Mouse (Mus musculus) heart, embryonic 15.5 days (tissue): ENCODE data around the gene Foxo3. TPM values are rescaled to one million over a fixed set of nuclear protein-coding genes. Genes with fewer than 3 reads are reported as not detected.
A peak's percentile ranks its signal among the peaks of the same experiment; 100 is the strongest.

ENCODE experiments used
- ATAC-seq: fragments of 200-750 bp; cut with Nextera tagmentation; replicated peaks from 2 replicates; pipeline ENCODE4 v1.8.0; 2017; ENCODE audit warnings: low read depth, moderate TSS enrichment; ENCODE audit not compliant: insufficient number of reproducible peaks, insufficient read depth, low FRiP score
- H3K27ac ChIP-seq: fragments of 300-500 bp; sonication (generic); 2 replicates; pipeline ENCODE4 v1.5.1; 2015; ENCODE audit warnings: mild to moderate bottlenecking, inconsistent platforms
- H3K27me3 ChIP-seq: fragments of 300-500 bp; sonication (generic); 2 replicates; pipeline ENCODE4 v1.6.1; 2015; ENCODE audit warnings: inconsistent platforms
- H3K36me3 ChIP-seq: fragments of 300-500 bp; sonication (generic); 2 replicates; pipeline ENCODE4 v1.6.1; 2015; ENCODE audit warnings: mild to moderate bottlenecking, inconsistent platforms
- H3K4me1 ChIP-seq: fragments of 300-500 bp; sonication (generic); replicated peaks from 2 replicates; pipeline ENCODE4 v1.6.1; 2015; ENCODE audit warnings: inconsistent platforms
- H3K4me2 ChIP-seq: fragments of 300-500 bp; sonication (generic); 2 replicates; pipeline ENCODE4 v1.6.1; 2015; ENCODE audit warnings: inconsistent platforms, mild to moderate bottlenecking, moderate library complexity
- H3K4me3 ChIP-seq: fragments of 300-500 bp; sonication (generic); 2 replicates; pipeline ENCODE4 v1.5.1; 2015; ENCODE audit warnings: mild to moderate bottlenecking, inconsistent platforms
- H3K9ac ChIP-seq: fragments of 300-500 bp; sonication (generic); 2 replicates; pipeline ENCODE4 v1.6.1; 2015; ENCODE audit warnings: mild to moderate bottlenecking, inconsistent platforms
- H3K9me3 ChIP-seq: fragments of 300-500 bp; sonication (generic); replicated peaks from 2 replicates; pipeline ENCODE4 v1.6.1; 2016; ENCODE audit warnings: inconsistent platforms
- WGBS: fragments of 180-500 bp; shearing (Covaris S2); methylation state at CpG from one replicate; pipeline ENCODE4 v1.1.7; 2015; ENCODE audit warnings: mixed read lengths; 5-methylcytosine and 5-hydroxymethylcytosine counted together
- polyA plus RNA-seq: library from polyadenylated mRNA; unstranded; fragments of >200 nt; fragmentation: Nextera tagmentation; extraction: Ambion mirVana; gene quantifications from 2 replicates; pipeline ENCODE4 v1.2.1, GENCODE M21; 2015

Gene Foxo3
- polyA plus RNA-seq, 1 experiment from 2014 or later: 5.7 TPM

DNA sequence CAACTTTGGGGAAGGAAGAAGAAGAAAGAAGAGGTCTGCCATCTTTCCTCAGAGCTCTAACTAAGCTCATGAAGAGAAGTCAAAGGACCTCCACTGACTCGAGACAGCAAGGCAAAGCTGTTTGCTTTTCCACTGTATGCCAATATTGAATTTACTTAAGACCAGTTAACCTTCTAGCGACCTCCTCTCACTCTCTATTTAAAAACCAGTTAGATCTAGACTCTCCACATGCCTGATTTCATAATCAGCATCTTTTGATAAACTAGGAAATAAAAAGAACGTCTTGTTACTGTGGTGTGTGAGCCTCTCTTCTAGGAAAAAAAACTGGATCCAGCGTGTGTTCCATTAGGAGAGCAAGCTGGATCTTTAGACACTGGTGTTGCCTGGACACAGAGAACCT lies 28.4 kb downstream of the Foxo3 start:
- no peak overlapping the region for H3K9ac ChIP-seq
- no peaks in the 10 kb centered on the region for H3K9me3 ChIP-seq
- peak overlapping the region; percentile 67 for H3K27ac ChIP-seq
- H3K4me2 ChIP-seq: no peak overlapping the region
- WGBS: 43% methylated on average over 4 of the region's 4 CpGs
- ATAC-seq: no peak
- H3K36me3 ChIP-seq: no peaks in the 10 kb centered on the region
- H3K4me3 ChIP-seq: no peak overlapping the region
- H3K4me1 ChIP-seq: peaks cover 79% of the 10 kb centered on the region
- H3K27me3 ChIP-seq: no peaks in the 10 kb centered on the region

DNA sequence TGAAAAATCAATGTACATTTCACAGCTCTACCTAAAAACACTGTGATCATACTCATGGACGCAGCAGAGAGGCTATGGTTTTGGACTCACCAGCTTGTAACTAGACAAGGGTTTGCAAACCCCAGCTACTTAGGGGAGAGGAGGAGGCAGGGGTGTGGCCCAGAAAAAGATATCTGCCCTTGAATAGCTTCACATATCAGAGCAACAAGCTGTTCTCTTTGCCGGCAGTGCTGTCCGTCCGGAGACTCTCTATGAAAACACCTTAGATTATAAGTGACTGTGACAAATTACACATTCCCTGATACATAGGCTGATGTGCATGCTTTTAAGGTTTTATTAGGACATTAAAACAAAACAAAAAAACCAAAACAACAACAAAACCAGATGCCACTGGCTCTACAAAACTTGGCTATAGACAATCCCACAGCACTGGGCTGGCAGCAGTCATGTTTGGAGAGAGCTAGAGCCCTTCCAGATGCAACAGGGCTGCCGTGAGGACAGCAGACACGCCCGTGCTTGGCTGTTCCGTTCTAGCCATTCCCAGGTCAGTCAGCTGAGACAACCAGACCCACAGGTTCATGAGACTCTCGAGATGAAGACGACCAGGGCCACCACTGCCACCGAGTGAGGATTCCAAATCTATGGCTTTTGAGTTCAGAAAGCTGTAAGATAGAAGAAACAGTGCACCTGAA lies 29.3 kb downstream of the Foxo3 start:
- Histone ChIP-seq H3K9me3 (no peaks in the 10 kb centered on the region), H3K27ac (peak overlapping the region; percentile 67), H3K4me3 (no peak overlapping the region), H3K9ac (no peak overlapping the region), H3K36me3 (no peaks in the 10 kb centered on the region), H3K4me1 (peaks cover 79% of the 10 kb centered on the region), H3K27me3 (no peaks in the 10 kb centered on the region), H3K4me2 (peak overlapping the region; percentile 32)
- WGBS: 25% methylated on average over 11 of the region's 11 CpGs
- ATAC-seq: 0 out of 2 replicates have a peak, but pooled peaks have one; percentile 19

DNA sequence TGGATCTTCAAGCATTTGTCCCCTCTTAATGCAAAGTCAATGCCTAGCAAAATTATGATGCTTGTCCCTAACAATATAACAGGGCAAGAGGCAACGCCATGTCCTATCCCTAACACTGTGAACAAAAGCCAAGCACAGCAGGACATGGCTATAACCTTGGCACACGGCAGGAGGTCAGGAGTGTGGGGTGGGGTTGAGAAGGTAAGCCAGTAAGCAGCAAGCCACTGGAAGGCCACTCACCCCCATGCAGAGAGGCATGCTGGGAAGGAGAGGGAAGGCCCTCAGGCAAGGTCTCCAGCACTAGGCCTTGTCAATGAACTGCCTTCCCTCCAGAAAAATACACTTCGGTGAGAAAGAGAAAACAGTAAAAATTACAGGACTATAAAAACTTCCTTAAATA lies 30.1 kb downstream of the Foxo3 start:
- H3K4me1 ChIP-seq: peaks cover 79% of the 10 kb centered on the region
- H3K9ac ChIP-seq: no peak overlapping the region
- no peaks in the 10 kb centered on the region for H3K27me3 ChIP-seq
- H3K9me3 ChIP-seq: no peaks in the 10 kb centered on the region
- H3K36me3 ChIP-seq: no peaks in the 10 kb centered on the region
- WGBS: 72% methylated on average over 3 of the region's 3 CpGs
- H3K4me3 ChIP-seq: no peak overlapping the region
- peak overlapping the region; percentile 67 for H3K27ac ChIP-seq
- ATAC-seq: no peak
- H3K4me2 ChIP-seq: no peak overlapping the region

DNA sequence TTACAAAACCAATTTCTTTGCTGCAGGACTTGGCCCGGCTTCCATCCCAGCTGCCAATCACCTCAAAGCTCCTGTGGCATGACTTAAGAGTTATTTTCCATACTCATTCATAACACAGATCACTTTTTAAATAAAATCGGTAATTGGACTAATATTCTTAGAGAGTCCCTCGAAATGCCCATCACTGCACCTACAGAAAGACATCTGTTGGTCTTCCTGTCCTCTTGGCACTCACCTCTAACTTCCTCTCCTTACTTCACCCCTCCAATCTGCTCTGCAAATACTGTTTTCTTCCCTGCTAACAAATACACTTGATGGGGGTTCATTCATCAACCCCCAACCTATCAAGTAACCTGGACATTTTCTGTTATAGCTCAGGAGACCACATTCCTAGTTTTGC lies 30.9 kb downstream of the Foxo3 start:
- no peak overlapping the region for H3K9ac ChIP-seq
- no peak overlapping the region for H3K4me3 ChIP-seq
- H3K4me1 ChIP-seq: peaks cover 72% of the 10 kb centered on the region
- H3K9me3 ChIP-seq: no peaks in the 10 kb centered on the region
- H3K27ac ChIP-seq: no peak overlapping the region
- WGBS: 88% methylated on average over 3 of the region's 3 CpGs
- no peaks in the 10 kb centered on the region for H3K27me3 ChIP-seq
- no peaks in the 10 kb centered on the region for H3K36me3 ChIP-seq
- no peak overlapping the region for H3K4me2 ChIP-seq
- no peak for ATAC-seq

DNA sequence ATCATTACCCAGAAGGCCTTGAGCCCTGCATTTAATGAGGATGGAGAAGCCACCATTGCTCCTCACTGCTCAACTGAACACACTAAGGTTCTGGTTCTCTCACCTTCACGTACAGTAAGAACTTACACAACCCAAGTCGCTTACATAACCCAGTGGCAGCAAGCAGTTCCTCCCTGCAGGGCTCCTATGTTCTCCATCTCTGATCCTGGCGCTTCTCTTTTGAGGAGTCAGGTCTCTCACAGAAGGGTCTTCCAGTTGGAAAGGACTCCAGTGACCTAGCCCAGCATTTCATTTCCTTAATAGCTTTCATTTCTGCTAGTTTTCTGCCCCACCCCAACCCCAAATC lies 31.3 kb downstream of the Foxo3 start:
- Histone ChIP-seq H3K4me1 (peaks cover 68% of the 10 kb centered on the region), H3K4me3 (no peak overlapping the region), H3K4me2 (no peak overlapping the region), H3K9ac (no peak overlapping the region), H3K9me3 (no peaks in the 10 kb centered on the region), H3K27me3 (no peaks in the 10 kb centered on the region), H3K27ac (no peak overlapping the region; the same call in 1 of the 2 replicates), H3K36me3 (no peaks in the 10 kb centered on the region)
- WGBS: 97% methylated on average over 3 of the region's 3 CpGs
- no peak for ATAC-seq

GRCm38 (mm10) chr10:42244420-42245255 lies 31.9 kb downstream of the Foxo3 start:
- Histone ChIP-seq H3K9me3 (no peaks in the 10 kb centered on the region), H3K27ac (peak overlapping the region; percentile 38), H3K4me2 (no peak overlapping the region), H3K9ac (no peak overlapping the region), H3K4me3 (no peak overlapping the region), H3K27me3 (no peaks in the 10 kb centered on the region), H3K36me3 (no peaks in the 10 kb centered on the region), H3K4me1 (peaks cover 65% of the 10 kb centered on the region)
- ATAC-seq: no peak
- WGBS: 30% methylated on average over 8 of the region's 8 CpGs

- H3K27me3 ChIP-seq: no peaks in the 10 kb centered on the region
- H3K9me3 ChIP-seq: no peaks in the 10 kb centered on the region
- no peak for ATAC-seq
- 0 out of 2 replicates have a peak overlapping the region, but pooled peaks have one; percentile 38 for H3K27ac ChIP-seq
- H3K4me3 ChIP-seq: no peak overlapping the region
- 78% methylated on average over 7 of the region's 7 CpGs for WGBS
- no peak overlapping the region for H3K4me2 ChIP-seq
- H3K9ac ChIP-seq: no peak overlapping the region
- H3K36me3 ChIP-seq: no peaks in the 10 kb centered on the region
- peaks cover 65% of the 10 kb centered on the region for H3K4me1 ChIP-seq
These were observed 32.6 kb downstream of the Foxo3 start for GRCm38 (mm10) chr10:42243925-42244324.

DNA sequence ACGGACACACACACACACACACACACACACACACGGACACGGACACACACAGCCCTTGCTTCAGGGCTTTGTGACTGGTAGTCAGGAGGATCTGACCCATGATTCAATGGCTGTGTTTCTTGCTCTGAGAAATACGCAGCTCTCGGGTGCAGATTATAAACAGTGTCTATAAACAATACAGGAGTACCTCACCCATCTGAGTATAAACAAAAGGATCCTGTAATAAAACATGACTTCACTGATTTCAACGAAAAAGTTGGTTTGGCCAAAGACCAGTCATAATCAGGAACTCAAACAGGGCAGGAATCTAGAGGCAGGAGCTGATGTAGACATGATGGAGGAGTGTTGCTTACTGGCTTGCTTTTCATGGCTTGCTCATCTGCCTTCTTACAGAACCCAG lies 34.1 kb downstream of the Foxo3 start:
- no peak overlapping the region for H3K4me2 ChIP-seq
- H3K36me3 ChIP-seq: no peaks in the 10 kb centered on the region
- H3K4me3 ChIP-seq: no peak overlapping the region
- H3K27me3 ChIP-seq: no peaks in the 10 kb centered on the region
- no peaks in the 10 kb centered on the region for H3K9me3 ChIP-seq
- ATAC-seq: no peak
- no peak overlapping the region for H3K9ac ChIP-seq
- H3K27ac ChIP-seq: no peak overlapping the region
- peaks cover 58% of the 10 kb centered on the region for H3K4me1 ChIP-seq
- 87% methylated on average over 6 of the region's 6 CpGs for WGBS

- H3K4me3 ChIP-seq: no peak overlapping the region
- no peaks in the 10 kb centered on the region for H3K36me3 ChIP-seq
- H3K4me1 ChIP-seq: peaks cover 51% of the 10 kb centered on the region
- H3K4me2 ChIP-seq: no peak overlapping the region
- WGBS: 58% methylated on average over 4 of the region's 4 CpGs
- H3K27me3 ChIP-seq: no peaks in the 10 kb centered on the region
- H3K9ac ChIP-seq: no peak overlapping the region
- no peak overlapping the region for H3K27ac ChIP-seq
- H3K9me3 ChIP-seq: no peaks in the 10 kb centered on the region
- ATAC-seq: no peak
These were observed 34.8 kb downstream of the Foxo3 start for GRCm38 (mm10) chr10:42241775-42242174.

- no peaks in the 10 kb centered on the region for H3K27me3 ChIP-seq
- no peak overlapping the region for H3K27ac ChIP-seq
- H3K4me2 ChIP-seq: no peak overlapping the region
- H3K9me3 ChIP-seq: no peaks in the 10 kb centered on the region
- ATAC-seq: no peak
- no peak overlapping the region for H3K4me3 ChIP-seq
- H3K36me3 ChIP-seq: no peaks in the 10 kb centered on the region
- 91% methylated on average over 6 of the region's 6 CpGs for WGBS
- H3K4me1 ChIP-seq: peaks cover 37% of the 10 kb centered on the region
- H3K9ac ChIP-seq: no peak overlapping the region
These were observed 36.8 kb downstream of the Foxo3 start for GRCm38 (mm10) chr10:42239810-42240111.

- Histone ChIP-seq H3K9ac (no peak overlapping the region), H3K36me3 (no peaks in the 10 kb centered on the region), H3K27ac (no peak overlapping the region), H3K4me3 (no peak overlapping the region), H3K9me3 (no peaks in the 10 kb centered on the region), H3K4me2 (no peak overlapping the region), H3K27me3 (no peaks in the 10 kb centered on the region), H3K4me1 (peaks cover 33% of the 10 kb centered on the region)
- no peak for ATAC-seq
- WGBS: 69% methylated on average over 15 of the region's 15 CpGs
These were observed 37.4 kb downstream of the Foxo3 start for GRCm38 (mm10) chr10:42238923-42239809.
